Mouse (Mus musculus) midbrain, embryonic 13.5 days (tissue): ENCODE measurements at regions not wholly inside any gene's neighbourhood (a gene's known extent, or its start where the extent isn't known, plus 50 kb on each side); places are given as distances from the start of the nearest gene placed in this dataset.

ENCODE experiments used
- ATAC-seq: fragments of 200-750 bp; cut with Nextera tagmentation; 2 replicates; pipeline ENCODE4 v1.8.0; 2017; ENCODE audit warnings: mild to moderate bottlenecking, moderate TSS enrichment, moderate library complexity
- H3K27ac ChIP-seq: fragments of 300-500 bp; sonication (generic); 2 replicates; pipeline ENCODE4 v1.5.1; 2015; ENCODE audit warnings: inconsistent platforms, mild to moderate bottlenecking, moderate library complexity
- H3K27me3 ChIP-seq: fragments of 300-500 bp; sonication (generic); 2 replicates; pipeline ENCODE4 v1.6.1; 2015; ENCODE audit warnings: mild to moderate bottlenecking, inconsistent platforms
- H3K36me3 ChIP-seq: fragments of 300-500 bp; sonication (generic); 2 replicates; pipeline ENCODE4 v1.6.1; 2015; ENCODE audit warnings: mild to moderate bottlenecking, inconsistent platforms
- H3K4me1 ChIP-seq: fragments of 300-500 bp; sonication (generic); replicated peaks from 2 replicates; pipeline ENCODE4 v1.6.1; 2015; ENCODE audit warnings: inconsistent platforms
- H3K4me2 ChIP-seq: fragments of 300-500 bp; sonication (generic); replicated peaks from 2 replicates; pipeline ENCODE4 v1.6.1; 2015; ENCODE audit warnings: moderate library complexity, mild to moderate bottlenecking, inconsistent platforms
- H3K4me3 ChIP-seq: fragments of 300-500 bp; sonication (generic); replicated peaks from 2 replicates; pipeline ENCODE4 v1.5.1; 2015; ENCODE audit warnings: mild to moderate bottlenecking, inconsistent platforms
- H3K9ac ChIP-seq: fragments of 300-500 bp; sonication (generic); replicated peaks from 2 replicates; pipeline ENCODE4 v1.6.1; 2015; ENCODE audit warnings: mild to moderate bottlenecking, inconsistent platforms
- H3K9me3 ChIP-seq: fragments of 300-500 bp; sonication (generic); 2 replicates; pipeline ENCODE4 v1.6.1; 2016; ENCODE audit warnings: mild to moderate bottlenecking, inconsistent platforms
- WGBS: fragments of 180-500 bp; shearing (Covaris S2); methylation state at CpG from one replicate; pipeline ENCODE4 v1.1.7; 2015; 5-methylcytosine and 5-hydroxymethylcytosine counted together

DNA sequence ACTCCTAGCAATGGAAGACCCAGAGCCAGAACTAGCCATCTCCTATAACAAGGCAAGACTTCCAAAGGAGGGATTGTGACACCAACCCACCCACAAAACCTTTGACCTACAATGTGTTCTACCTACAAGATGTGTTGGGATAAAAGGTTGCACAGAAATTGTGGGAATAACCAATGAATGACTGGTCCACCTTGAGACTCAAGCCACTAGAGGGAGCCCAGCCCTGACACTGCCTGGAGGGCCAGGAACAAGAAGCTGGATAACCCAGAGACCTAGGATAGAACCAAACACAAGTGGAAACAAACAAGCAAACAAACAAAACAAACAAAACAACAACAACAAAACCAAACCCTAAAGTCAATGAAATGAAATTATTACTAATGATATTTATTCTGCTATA lies 288.8 kb downstream of the Dchs2 start:
- Histone ChIP-seq H3K9me3 (no peaks in the 10 kb centered on the region), H3K27me3 (no peaks in the 10 kb centered on the region), H3K4me3 (no peak overlapping the region), H3K36me3 (no peaks in the 10 kb centered on the region), H3K4me1 (no peaks in the 10 kb centered on the region), H3K27ac (no peak overlapping the region), H3K4me2 (no peak overlapping the region), H3K9ac (no peak overlapping the region)
- ATAC-seq = no peak

DNA sequence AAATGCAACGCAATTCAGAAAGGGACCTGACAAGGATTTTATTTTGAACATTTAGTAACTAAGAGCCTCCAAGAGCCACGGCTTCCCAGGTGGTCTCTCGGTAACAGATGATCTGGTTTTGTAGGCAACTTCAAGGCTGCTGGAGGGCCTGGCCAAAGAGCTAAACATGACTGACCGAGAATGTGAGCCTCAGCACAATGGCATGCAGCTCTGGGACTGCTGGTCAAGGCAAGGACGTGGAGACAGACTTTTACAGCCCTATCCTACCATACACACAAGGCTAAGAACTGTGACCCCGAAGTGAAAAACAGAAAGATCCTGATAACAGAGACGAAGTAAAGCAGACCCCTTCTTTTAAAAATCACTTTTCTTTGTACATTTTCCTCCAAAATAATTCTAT lies 296.5 kb downstream of the Dchs2 start:
- no peaks in the 10 kb centered on the region for H3K9me3 ChIP-seq
- no peak overlapping the region for H3K9ac ChIP-seq
- H3K27ac ChIP-seq = no peak overlapping the region
- H3K4me2 ChIP-seq = no peak overlapping the region
- H3K4me3 ChIP-seq = no peak overlapping the region
- H3K27me3 ChIP-seq = no peaks in the 10 kb centered on the region
- H3K4me1 ChIP-seq = no peaks in the 10 kb centered on the region
- H3K36me3 ChIP-seq = no peaks in the 10 kb centered on the region
- no peak for ATAC-seq
- WGBS = 69% methylated on average over 7 of the region's 7 CpGs

DNA sequence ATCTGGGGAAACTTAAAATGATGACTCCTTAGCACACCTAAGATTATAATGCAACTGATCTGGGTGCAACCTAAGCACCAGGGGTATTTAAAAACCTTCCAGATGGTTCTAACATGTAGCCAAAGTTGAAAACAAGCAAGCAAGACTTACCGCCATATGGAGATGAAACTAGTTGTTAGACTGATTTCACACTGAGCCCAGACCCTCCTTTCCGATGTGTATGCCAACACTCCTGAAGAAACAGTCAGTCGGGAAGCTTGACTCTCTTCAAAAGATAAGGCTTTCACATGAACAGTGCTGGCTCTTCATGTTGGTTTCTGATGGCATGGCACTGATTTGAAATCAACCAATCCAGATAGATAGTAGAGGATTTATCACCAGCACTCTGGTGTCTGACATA lies 301.6 kb downstream of the Dchs2 start:
- 92% methylated on average over 3 of the region's 3 CpGs for WGBS

DNA sequence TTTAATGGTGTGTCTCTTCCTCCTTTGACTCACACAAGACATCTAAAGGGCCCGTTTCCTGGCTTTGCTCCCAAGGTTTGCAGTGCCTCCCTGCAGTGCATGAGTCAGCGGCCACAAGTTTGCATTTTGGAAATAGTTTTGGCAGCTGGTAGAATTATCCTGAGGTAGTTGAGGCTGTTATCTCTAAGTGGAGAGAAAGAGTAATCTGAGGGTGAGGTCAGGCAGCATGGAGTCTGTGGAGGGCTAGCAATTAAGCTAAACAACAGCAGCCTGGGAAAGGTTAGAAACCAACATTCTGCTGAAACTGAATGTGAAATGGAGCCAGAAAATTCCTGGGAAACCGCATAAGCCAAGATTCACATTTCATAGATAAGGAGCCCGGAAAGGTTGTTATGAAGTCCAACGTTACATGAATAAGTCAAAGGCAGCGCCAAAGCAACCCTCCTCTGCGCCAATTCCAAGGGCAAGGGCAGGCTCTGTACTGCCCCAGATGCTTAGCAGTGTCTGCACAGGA lies 318.5 kb downstream of the Dchs2 start:
- Histone ChIP-seq H3K27me3 (no peaks in the 10 kb centered on the region), H3K9me3 (no peaks in the 10 kb centered on the region), H3K36me3 (no peaks in the 10 kb centered on the region), H3K9ac (no peak overlapping the region), H3K4me1 (no peaks in the 10 kb centered on the region), H3K4me2 (no peak overlapping the region), H3K4me3 (no peak overlapping the region), H3K27ac (no peak overlapping the region)
- ATAC-seq = no peak
- WGBS = 91% methylated on average over 7 of the region's 7 CpGs

More for the DNA sequence above, 301.6 kb downstream of the Dchs2 start:
- no peaks in the 10 kb centered on the region for H3K27me3 ChIP-seq
- ATAC-seq = no peak
- no peak overlapping the region for H3K4me3 ChIP-seq
- no peaks in the 10 kb centered on the region for H3K9me3 ChIP-seq
- H3K27ac ChIP-seq = no peak overlapping the region
- no peak overlapping the region for H3K9ac ChIP-seq
- H3K36me3 ChIP-seq = no peaks in the 10 kb centered on the region
- no peak overlapping the region for H3K4me2 ChIP-seq
- no peaks in the 10 kb centered on the region for H3K4me1 ChIP-seq

DNA sequence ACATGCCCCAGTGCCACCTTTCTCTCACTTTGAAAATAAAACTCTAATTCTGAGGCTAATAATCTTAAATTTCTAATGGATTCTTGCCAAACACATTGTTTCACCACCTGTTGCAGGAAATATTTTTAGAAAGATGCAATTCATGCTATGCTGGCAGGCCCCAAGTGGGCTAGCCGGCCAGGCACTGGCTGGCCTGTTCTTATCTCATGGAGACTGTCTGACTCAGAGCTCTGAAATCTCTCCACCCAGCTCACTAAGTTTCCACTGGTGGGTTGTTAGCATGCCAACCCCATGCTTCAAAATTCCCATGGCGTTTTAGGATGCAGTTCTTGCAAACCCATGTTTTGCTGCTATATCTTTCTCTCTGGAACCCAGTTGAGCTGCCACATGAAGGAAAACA lies 315.5 kb upstream of the Sfrp2 start:
- Histone ChIP-seq H3K4me3 (no peak overlapping the region), H3K9ac (no peak overlapping the region), H3K4me1 (no peaks in the 10 kb centered on the region), H3K4me2 (no peak overlapping the region), H3K27me3 (no peaks in the 10 kb centered on the region), H3K27ac (no peak overlapping the region), H3K9me3 (no peaks in the 10 kb centered on the region), H3K36me3 (no peaks in the 10 kb centered on the region)
- 92% methylated on average over 2 of the region's 2 CpGs for WGBS
- no peak for ATAC-seq

DNA sequence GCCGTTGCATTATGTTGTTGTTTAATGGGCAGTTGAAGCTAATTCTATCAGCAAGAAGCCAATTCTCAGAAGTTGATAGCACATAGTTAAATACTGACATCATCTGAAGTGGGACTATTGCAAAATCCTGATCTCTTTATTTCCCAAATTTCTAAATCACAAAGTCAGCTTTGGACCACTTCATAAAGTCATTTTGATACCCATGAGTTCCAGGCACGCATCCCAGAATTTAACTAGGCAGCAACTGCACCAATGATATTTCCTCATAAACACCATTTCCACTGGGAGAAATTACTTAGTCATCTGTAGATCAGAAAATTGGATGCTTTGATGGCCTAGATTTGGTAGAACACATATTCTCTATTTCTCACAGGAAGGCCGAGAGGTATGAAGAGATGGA lies 314.8 kb upstream of the Sfrp2 start:
- WGBS = 92% methylated on average over 3 of the region's 3 CpGs
- ATAC-seq = no peak
- H3K36me3 ChIP-seq = no peaks in the 10 kb centered on the region
- H3K27me3 ChIP-seq = no peaks in the 10 kb centered on the region
- H3K27ac ChIP-seq = no peak overlapping the region
- H3K4me3 ChIP-seq = no peak overlapping the region
- no peak overlapping the region for H3K4me2 ChIP-seq
- no peaks in the 10 kb centered on the region for H3K4me1 ChIP-seq
- H3K9me3 ChIP-seq = no peaks in the 10 kb centered on the region
- no peak overlapping the region for H3K9ac ChIP-seq

DNA sequence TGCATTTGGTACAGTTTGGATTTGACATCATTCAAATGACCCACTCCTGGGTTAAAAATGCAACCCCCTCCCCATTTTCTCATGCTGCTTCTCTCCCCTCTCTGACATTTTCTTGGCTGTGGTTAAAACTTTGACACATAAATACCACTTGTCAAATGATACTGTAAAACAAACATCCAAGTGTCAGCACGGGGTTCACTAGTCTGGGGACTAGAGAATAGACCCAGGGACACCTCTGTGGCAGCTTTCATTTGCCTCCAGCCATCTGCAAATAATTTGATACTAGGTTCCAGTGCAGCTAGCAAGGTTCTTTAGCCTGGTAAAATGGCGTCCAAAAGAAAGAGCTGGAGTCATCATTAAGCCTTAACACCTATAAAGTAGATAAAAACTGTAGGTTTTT lies 312.7 kb upstream of the Sfrp2 start:
- Histone ChIP-seq H3K27me3 (no peaks in the 10 kb centered on the region), H3K4me2 (no peak overlapping the region), H3K9ac (no peak overlapping the region), H3K36me3 (no peaks in the 10 kb centered on the region), H3K27ac (no peak overlapping the region), H3K4me3 (no peak overlapping the region), H3K4me1 (no peaks in the 10 kb centered on the region), H3K9me3 (no peaks in the 10 kb centered on the region)
- no peak for ATAC-seq
- WGBS = 74% methylated on average over 2 of the region's 2 CpGs

DNA sequence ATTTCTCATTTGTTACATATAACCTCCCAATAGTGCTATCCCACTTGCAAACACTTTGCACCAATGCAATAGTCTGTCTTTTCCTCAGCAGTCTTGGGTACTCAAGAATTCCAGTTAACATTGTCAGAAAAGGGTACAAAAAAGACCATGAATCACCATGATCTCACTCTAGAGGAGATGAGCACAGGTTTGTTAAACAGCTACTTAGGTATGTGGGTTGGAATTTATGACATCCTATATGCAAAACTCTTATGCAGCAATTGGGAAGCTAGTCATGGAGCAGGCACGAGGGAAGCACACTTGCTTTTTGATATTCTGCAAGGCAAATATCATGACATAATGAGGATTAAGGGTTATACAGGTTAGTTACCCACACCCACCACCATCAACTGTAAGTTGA lies 307.7 kb upstream of the Sfrp2 start:
- H3K27ac ChIP-seq = no peak overlapping the region
- 80% methylated on average over 1 of the region's 1 CpGs for WGBS
- no peak for ATAC-seq
- H3K9me3 ChIP-seq = no peaks in the 10 kb centered on the region
- no peak overlapping the region for H3K9ac ChIP-seq
- no peaks in the 10 kb centered on the region for H3K36me3 ChIP-seq
- H3K4me1 ChIP-seq = no peaks in the 10 kb centered on the region
- no peak overlapping the region for H3K4me2 ChIP-seq
- H3K27me3 ChIP-seq = no peaks in the 10 kb centered on the region
- H3K4me3 ChIP-seq = no peak overlapping the region

DNA sequence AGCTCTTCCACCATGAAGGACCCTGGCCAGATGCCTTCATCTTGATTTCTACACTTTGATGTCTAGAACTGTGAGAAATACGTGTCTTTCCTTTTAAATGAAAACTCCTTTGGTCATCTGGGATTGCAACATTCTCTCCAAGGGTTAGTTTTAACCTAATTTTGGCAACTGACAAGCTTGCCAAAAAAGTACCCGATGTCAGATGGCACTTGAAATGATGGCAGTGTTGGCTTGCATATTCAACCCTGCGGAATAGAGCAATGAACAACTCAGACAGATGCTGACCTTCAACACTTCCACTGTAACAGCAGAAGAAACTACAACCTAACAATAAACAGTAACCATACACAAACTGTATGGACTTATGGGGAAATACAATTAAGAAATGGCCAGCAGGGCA lies 286.9 kb upstream of the Sfrp2 start:
- Histone ChIP-seq H3K4me2 (no peak overlapping the region), H3K27ac (no peak overlapping the region), H3K4me1 (no peaks in the 10 kb centered on the region), H3K9ac (no peak overlapping the region), H3K4me3 (no peak overlapping the region), H3K36me3 (no peaks in the 10 kb centered on the region), H3K9me3 (no peaks in the 10 kb centered on the region), H3K27me3 (no peaks in the 10 kb centered on the region)
- no peak for ATAC-seq
- 93% methylated on average over 3 of the region's 3 CpGs for WGBS

DNA sequence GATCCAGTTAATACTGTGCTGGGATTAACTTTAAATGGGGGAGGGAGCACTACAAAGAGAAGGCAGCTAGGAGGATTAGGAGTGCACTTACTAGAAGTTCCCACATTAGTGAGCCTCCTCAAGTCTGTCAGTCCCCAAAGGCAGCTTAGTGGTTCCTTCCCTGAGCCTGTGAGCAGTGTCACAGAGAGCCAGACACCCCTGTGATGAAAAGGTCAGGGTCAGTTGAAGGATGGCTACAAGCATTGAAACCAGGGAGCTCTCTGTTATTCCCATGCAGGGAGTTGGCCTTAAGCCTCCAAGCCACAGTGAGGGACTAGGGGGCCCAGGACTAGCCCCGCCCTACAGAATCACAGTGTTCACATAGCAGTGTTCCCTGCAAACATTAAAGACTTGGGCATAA lies 285.9 kb upstream of the Sfrp2 start:
- Histone ChIP-seq H3K9ac (no peak overlapping the region), H3K4me3 (no peak overlapping the region), H3K4me2 (no peak overlapping the region), H3K27ac (no peak overlapping the region), H3K27me3 (no peaks in the 10 kb centered on the region), H3K36me3 (no peaks in the 10 kb centered on the region), H3K9me3 (no peaks in the 10 kb centered on the region), H3K4me1 (no peaks in the 10 kb centered on the region)
- 76% methylated on average over 1 of the region's 1 CpGs for whole genome bisulfite sequencing
- ATAC-seq = no peak

DNA sequence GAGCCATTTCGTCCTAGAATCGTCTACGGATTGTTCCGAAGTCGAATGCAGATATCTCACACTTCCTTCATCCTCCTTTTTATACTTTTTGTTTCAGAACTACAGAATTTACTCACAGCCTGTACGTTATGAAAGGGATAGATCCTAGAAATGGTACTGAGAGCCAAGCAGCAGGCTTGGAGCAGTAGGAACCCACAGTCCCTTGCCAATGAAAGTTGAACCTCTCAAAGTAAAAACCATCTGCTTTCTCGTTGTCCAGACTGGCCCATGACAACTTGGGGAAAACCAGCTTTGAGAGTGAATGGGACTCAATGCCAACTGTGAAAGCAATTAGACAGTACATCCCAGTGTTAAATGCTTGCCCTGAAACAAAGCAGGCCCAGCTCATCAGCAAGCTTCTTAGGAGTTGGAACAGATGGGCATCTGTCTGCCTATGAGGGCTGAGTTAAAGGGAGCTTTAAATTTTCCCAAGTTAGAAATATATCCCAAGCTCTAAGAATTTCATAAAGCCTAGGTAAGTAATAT lies 279.9 kb upstream of the Sfrp2 start:
- Histone ChIP-seq H3K27me3 (no peaks in the 10 kb centered on the region), H3K4me1 (no peaks in the 10 kb centered on the region), H3K9ac (no peak overlapping the region), H3K27ac (no peak overlapping the region), H3K4me3 (no peak overlapping the region), H3K9me3 (no peaks in the 10 kb centered on the region), H3K4me2 (no peak overlapping the region), H3K36me3 (no peaks in the 10 kb centered on the region)
- ATAC-seq = no peak
- WGBS = 86% methylated on average over 7 of the region's 7 CpGs

DNA sequence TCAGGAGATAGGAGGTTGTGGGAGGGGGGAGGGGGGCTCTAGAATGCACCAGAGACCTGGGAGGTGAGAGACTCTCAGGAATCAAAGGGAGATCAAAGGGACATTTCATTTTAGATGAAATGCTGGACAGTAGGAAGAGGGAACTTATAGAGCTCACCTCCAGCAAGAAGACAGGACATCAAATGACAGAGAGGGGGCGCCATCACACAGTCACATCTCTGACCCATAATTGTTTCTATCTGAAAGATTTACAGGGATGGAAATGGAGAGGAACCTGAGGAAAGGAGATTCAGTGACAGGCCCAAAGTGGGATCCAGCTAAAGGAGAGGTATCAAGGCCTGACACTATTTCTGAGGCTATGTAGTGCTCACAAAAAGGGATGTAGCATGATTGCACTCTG lies 270.5 kb upstream of the Sfrp2 start:
- H3K9me3 ChIP-seq = no peaks in the 10 kb centered on the region
- H3K27me3 ChIP-seq = no peaks in the 10 kb centered on the region
- WGBS = 26% methylated on average over 1 of the region's 1 CpGs
- no peaks in the 10 kb centered on the region for H3K4me1 ChIP-seq
- H3K4me3 ChIP-seq = no peak overlapping the region
- ATAC-seq = no peak
- no peak overlapping the region for H3K27ac ChIP-seq
- no peak overlapping the region for H3K4me2 ChIP-seq
- no peaks in the 10 kb centered on the region for H3K36me3 ChIP-seq
- H3K9ac ChIP-seq = no peak overlapping the region

DNA sequence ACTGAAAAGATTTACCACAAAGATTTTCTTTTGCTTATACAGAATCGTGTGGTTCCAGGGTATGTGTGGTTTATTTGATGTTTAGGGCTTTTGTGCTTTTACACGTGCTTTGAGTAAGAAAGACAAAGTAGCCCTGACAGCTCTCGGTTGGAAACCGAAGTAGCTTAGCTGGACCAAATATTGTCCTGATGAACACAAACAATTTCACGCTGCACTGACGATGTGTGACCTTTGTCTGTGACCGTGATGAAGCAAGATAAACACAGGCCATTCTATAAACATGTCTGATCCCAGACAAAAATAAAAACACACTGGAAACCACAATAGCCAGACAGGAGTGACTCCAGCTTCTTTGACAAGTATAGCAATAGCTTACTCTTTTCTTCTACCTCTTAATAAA lies 262.2 kb upstream of the Sfrp2 start:
- WGBS = 14% methylated on average over 7 of the region's 7 CpGs
- ATAC-seq = no peak
- H3K9ac ChIP-seq = no peak overlapping the region

More for the DNA sequence above, 262.2 kb upstream of the Sfrp2 start:
- Histone ChIP-seq H3K4me3 (no peak overlapping the region), H3K4me2 (no peak overlapping the region), H3K27me3 (no peaks in the 10 kb centered on the region), H3K4me1 (no peaks in the 10 kb centered on the region), H3K9me3 (no peaks in the 10 kb centered on the region), H3K27ac (no peak overlapping the region), H3K36me3 (no peaks in the 10 kb centered on the region)
